Mouse (Mus musculus) bone marrow, adult 2 months (tissue): ENCODE measurements around the gene Trpm8. TPM values are rescaled to one million over a fixed set of nuclear protein-coding genes. Genes with fewer than 3 reads are reported as not detected.

Source experiments
- H3K27ac ChIP-seq: fragments of 200-500 bp; 2 replicates; pipeline ENCODE4 v1.5.1; 2012; ENCODE audit warnings: low read depth, mild to moderate bottlenecking, control low read depth, inconsistent platforms, low read length; ENCODE audit not compliant: control insufficient read depth, poor library complexity, insufficient read depth
- H3K4me1 ChIP-seq: fragments of 200-500 bp; 2 replicates; pipeline ENCODE4 v1.6.1; 2011; ENCODE audit warnings: low read length; ENCODE audit not compliant: control insufficient read depth, insufficient read depth
- H3K4me3 ChIP-seq: fragments of 200-500 bp; replicated peaks from 2 replicates; pipeline ENCODE3; 2011; ENCODE audit warnings: mild to moderate bottlenecking, low read depth, low read length, control low read depth; ENCODE audit not compliant: control insufficient read depth
- CTCF ChIP-seq: fragments of 200-500 bp; IDR thresholded peaks from 2 replicates; pipeline ENCODE4 v1.5.1; 2011; ENCODE audit warnings: low read length, control low read depth; ENCODE audit not compliant: control insufficient read depth, insufficient read depth
- POLR2A ChIP-seq: fragments of 200-500 bp; IDR thresholded peaks from 2 replicates; pipeline ENCODE4 v1.6.1; 2011; ENCODE audit warnings: low read depth, mild to moderate bottlenecking, control low read depth, low read length, borderline replicate concordance; ENCODE audit not compliant: control insufficient read depth
- WGBS: fragments of 180-500 bp; shearing (Covaris S2); methylation state at CpG from one replicate; pipeline ENCODE4 v1.1.7; 2018; 5-methylcytosine and 5-hydroxymethylcytosine counted together
- polyA plus RNA-seq: library from polyadenylated mRNA; stranded (reverse); fragments of >200 nt; gene quantifications from 2 replicates; pipeline ENCODE4 v1.2.4, GENCODE M21; 2011; ENCODE audit warnings: low replicate concordance; ENCODE audit not compliant: missing spikeins, insufficient read depth, insufficient read length

The Trpm8 gene
- polyA plus RNA-seq, 1 experiment: not detected

DNA sequence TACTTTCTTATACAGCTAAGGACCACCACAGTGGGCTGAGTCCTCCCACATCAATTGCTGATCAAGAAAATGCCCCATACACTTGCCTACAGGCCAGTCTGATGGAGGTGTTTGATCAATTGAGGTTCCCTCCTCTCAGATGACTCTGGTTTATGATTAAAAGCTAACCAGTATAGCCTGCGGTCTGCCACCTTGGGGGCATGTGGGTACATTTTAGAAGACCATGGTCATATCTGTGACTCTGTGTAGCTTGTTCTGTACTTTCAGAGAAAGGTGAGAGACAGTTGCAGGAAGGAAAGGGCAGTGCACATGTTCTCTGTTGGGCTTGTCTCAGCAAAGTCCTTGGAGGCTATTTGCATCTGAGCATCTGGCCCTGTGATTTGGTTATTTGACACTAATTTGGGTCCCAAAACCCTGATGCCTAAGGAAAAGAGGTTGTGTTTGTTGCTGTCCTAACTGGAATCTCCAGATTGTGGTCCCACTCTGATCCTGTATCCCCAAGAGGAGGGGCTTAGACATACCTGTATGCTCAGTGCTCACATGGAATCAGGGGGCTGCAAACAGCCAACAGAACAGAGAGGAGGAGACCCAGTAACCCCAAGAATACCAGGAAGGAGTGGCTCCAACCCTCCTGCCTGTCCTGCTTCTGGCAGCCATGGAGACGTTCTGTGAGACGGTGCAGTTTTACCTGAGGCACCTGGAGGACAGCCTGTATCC is 44.6 kb upstream of the Trpm8 start:
- WGBS: 52% methylated on average over 3 of the region's 3 CpGs

GRCm38 (mm10) chr1:88233421-88234247 is 43.8 kb upstream of the Trpm8 start:
- no peak overlapping the region for H3K4me3 ChIP-seq
- TF ChIP-seq CTCF (no peak), POLR2A (no peak)
- WGBS: 64% methylated on average over 14 of the region's 14 CpGs
- H3K4me1 ChIP-seq: no peaks in the 10 kb centered on the region
- no peak overlapping the region for H3K27ac ChIP-seq

More for the DNA sequence above, 44.6 kb upstream of the Trpm8 start:
- H3K4me3 ChIP-seq: no peak overlapping the region
- TF ChIP-seq CTCF (no peak), POLR2A (no peak)
- H3K27ac ChIP-seq: no peak overlapping the region
- H3K4me1 ChIP-seq: no peaks in the 10 kb centered on the region

DNA sequence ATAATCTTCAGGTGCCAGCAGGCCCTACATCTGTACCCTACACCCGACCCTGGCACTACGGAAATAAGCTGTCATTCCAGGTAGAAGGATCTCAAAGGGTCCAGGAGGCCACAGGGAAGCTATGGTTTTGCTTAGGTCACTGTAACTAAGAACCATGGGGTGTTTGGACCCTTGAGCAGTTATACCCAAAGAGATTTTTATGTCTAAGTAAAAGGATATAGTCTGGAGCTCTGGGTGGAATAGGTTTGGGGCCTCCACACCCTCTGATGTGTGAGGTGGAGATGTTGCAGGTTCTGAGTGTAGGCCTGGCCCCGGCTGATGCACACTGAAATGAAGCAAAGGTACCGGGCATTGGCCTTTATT is 43.2 kb upstream of the Trpm8 start:
- no peak for TF ChIP-seq POLR2A
- TF ChIP-seq CTCF: no peak
- Histone ChIP-seq H3K27ac (no peak overlapping the region), H3K4me3 (no peak overlapping the region), H3K4me1 (no peaks in the 10 kb centered on the region)
- 53% methylated on average over 4 of the region's 4 CpGs for WGBS

DNA sequence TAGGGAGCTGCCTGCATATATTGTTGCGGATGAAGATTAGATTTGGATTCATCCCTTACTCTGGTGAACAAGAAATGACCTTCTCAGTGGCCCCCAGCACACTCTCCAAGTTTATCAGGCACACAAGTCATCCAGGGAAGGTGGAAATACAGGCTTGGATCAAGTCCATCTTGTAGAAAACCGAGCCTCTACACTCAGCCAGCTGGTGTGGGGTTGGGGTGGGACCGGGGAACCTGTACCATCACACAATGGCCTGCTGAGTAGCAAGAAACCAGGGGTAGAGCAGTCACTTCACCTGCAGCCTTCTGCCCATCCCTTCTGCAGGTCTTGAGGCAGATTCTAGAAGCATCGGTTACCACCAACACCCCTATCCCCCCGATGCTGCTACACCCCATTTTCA is 42.8 kb upstream of the Trpm8 start:
- Histone ChIP-seq H3K4me1 (no peaks in the 10 kb centered on the region), H3K27ac (no peak overlapping the region), H3K4me3 (no peak overlapping the region)
- no peak for TF ChIP-seq POLR2A
- 40% methylated on average over 5 of the region's 5 CpGs for WGBS

DNA sequence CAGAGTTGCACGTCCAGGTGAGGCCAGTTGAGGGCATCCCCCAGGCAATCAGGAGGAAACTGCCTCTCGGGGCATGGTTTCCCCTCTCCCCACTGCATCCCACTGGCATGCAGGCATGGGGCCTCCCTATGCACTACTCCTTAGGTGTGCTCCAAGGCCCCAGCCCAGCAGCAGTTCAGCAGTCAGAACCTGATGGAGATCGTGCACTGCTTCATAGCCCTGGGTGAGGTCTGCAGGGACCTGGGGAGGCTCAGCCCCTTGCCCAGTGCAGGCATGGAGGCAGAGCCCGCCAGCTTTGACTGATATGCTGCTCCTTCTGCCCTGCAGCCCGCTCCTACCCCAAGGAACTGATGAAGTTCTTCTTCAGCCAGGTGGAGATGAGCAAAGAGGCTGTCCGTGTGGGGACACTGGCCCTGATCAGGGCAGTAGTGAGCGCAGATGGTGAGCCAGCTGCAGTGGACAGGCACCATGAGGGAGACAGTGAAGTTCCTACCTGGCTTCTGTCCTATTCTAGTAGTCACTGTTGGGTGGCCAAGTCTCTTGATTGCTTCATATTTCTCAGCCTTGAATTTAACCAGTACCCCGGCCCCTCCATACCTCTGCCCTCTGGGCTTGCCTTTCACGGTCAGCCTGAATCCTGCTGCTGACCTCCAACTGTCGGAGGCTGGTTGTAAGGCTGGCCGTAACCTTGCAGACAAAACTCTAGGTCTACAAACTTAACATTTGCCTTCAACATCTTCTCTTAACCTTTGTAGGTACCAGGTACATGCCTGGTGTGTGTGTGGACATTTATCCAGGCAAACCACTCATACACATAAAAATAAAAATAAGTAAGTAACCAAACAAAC is 42.2 kb upstream of the Trpm8 start:
- Histone ChIP-seq H3K4me3 (no peak overlapping the region), H3K27ac (no peak overlapping the region), H3K4me1 (no peaks in the 10 kb centered on the region)
- 60% methylated on average over 11 of the region's 11 CpGs for WGBS
- TF ChIP-seq CTCF (no peak), POLR2A (no peak)

DNA sequence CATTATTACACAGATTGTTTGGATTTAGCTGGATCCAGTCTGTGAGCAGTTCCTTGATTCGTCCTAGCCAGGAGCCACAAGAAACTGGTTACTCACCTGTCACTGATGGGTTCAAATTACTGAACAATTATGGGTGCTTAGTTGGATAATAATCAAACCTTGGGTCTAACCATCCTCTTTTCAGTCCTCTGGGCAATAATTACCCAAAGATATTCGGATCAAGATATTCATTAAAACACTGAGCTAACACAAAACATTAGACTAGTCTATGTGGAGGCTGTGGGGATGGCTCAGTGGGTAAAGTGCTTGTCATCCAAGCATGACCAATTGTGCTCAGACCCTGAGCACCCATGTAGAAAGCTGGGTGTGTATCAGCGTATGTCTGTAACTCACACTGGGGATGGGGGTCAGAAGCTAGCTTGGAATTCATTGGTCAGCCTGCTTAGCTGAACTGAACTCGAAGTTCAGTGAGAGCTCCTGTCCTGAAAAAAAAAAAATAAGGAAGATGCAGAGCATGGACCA is 41.5 kb upstream of the Trpm8 start:
- TF ChIP-seq POLR2A (no peak), CTCF (no peak)
- H3K4me1 ChIP-seq: no peaks in the 10 kb centered on the region
- H3K4me3 ChIP-seq: no peak overlapping the region
- H3K27ac ChIP-seq: no peak overlapping the region
- 52% methylated on average over 4 of the region's 4 CpGs for WGBS

- TF ChIP-seq CTCF (no peak), POLR2A (no peak)
- no peaks in the 10 kb centered on the region for H3K4me1 ChIP-seq
- H3K4me3 ChIP-seq: no peak overlapping the region
- no peak overlapping the region for H3K27ac ChIP-seq
- 72% methylated on average over 5 of the region's 5 CpGs for WGBS
Observed at GRCm38 (mm10) chr1:88237311-88237710, 40.1 kb upstream of the Trpm8 start.

DNA sequence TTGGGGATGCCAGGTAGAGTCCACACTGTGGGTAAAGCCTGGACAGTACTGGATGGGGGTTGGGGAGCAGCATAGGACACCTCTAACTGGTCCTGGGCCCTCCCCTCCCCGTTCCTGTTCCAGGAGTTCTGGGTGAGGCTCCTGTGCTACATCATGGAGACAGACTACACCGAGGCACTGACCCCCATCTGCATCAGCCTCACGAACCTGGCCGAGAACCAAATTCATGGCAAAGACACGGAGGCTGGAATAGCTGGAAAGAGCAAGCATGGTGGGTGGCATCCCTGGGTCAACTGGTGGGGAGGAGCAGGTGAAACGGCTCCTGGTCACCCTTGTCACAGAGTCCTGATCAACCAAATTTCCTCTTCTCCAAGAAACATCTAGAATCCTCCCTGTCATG is 38.7 kb upstream of the Trpm8 start:
- Histone ChIP-seq H3K4me1 (no peaks in the 10 kb centered on the region), H3K4me3 (no peak overlapping the region), H3K27ac (no peak overlapping the region)
- WGBS: 68% methylated on average over 6 of the region's 6 CpGs
- TF ChIP-seq CTCF (no peak), POLR2A (no peak)

DNA sequence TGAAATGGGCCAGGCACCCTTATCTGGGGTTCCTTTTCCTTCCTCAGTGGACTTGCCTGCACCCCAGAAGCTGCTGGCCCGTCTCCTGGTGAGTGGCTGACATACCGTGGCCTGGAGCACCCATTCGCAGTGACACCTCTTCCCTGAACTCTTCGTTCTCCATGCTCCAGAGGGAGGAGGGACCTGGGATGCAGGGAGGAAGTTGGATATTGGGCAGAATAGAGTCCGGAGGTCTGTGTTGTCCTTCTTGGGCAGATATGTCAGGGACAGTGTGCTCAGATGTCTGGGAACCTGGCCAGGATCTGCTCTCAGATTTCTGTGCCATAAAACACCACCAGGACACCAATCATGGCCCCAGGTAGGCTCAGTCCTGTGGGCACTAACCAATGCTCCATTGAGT is 37.4 kb upstream of the Trpm8 start:
- TF ChIP-seq POLR2A (no peak), CTCF (no peak)
- Histone ChIP-seq H3K4me1 (no peaks in the 10 kb centered on the region), H3K27ac (no peak overlapping the region), H3K4me3 (no peak overlapping the region)
- 67% methylated on average over 5 of the region's 5 CpGs for WGBS
